Mouse (Mus musculus): ENCODE measurements around the gene 1700019D03Rik.

- TF ChIP-seq CTCF (IDR thresholded peaks at IDR 0.05; ENCODE audit: low read depth, low read length) (no peak), POLR2AphosphoS5 (IDR thresholded peaks at IDR 0.05; ENCODE audit: insufficient replicate concordance, low read depth, low read length) (no peak)
Measured at GRCm38 (mm10) chr1:52916655-52917054, 103.3 kb downstream of the 1700019D03Rik start.

Measured in G1E (cell line).